Mouse (Mus musculus): ENCODE measurements around the gene Keap1.

- TF ChIP-seq CTCF (conservative IDR thresholded peaks at IDR 0.05; ENCODE audit: insufficient read depth, insufficient read length, low read depth, low read length) (no peak), POLR2A (IDR thresholded peaks at IDR 0.05; ENCODE audit: low read depth, low read length) (peak; percentile 6)
Observed at GRCm38 (mm10) chr9:21238004-21238732, 993 bp downstream of the Keap1 start.
